Mouse (Mus musculus) bone marrow, adult 2 months (tissue): ENCODE results near the gene CT030661.1. TPM values are rescaled to one million over a fixed set of nuclear protein-coding genes. Genes with fewer than 3 reads are reported as not detected.
A peak's percentile ranks its signal among the peaks of the same experiment; 100 is the strongest.
"Not testable (repeated sequence)": the region's sequence is repeated elsewhere in the genome, so short reads cannot be mapped to it uniquely, and the experiment has no call there.

Source experiments
- H3K27ac ChIP-seq: fragments of 200-500 bp; 2 replicates; pipeline ENCODE4 v1.5.1; 2012; ENCODE audit warnings: low read depth, mild to moderate bottlenecking, control low read depth, inconsistent platforms, low read length; ENCODE audit not compliant: control insufficient read depth, poor library complexity, insufficient read depth
- H3K4me1 ChIP-seq: fragments of 200-500 bp; 2 replicates; pipeline ENCODE4 v1.6.1; 2011; ENCODE audit warnings: low read length; ENCODE audit not compliant: control insufficient read depth, insufficient read depth
- H3K4me3 ChIP-seq: fragments of 200-500 bp; replicated peaks from 2 replicates; pipeline ENCODE3; 2011; ENCODE audit warnings: mild to moderate bottlenecking, low read depth, low read length, control low read depth; ENCODE audit not compliant: control insufficient read depth
- CTCF ChIP-seq: fragments of 200-500 bp; IDR thresholded peaks from 2 replicates; pipeline ENCODE4 v1.5.1; 2011; ENCODE audit warnings: low read length, control low read depth; ENCODE audit not compliant: control insufficient read depth, insufficient read depth
- POLR2A ChIP-seq: fragments of 200-500 bp; IDR thresholded peaks from 2 replicates; pipeline ENCODE4 v1.6.1; 2011; ENCODE audit warnings: low read depth, mild to moderate bottlenecking, control low read depth, low read length, borderline replicate concordance; ENCODE audit not compliant: control insufficient read depth
- WGBS: fragments of 180-500 bp; shearing (Covaris S2); methylation state at CpG from one replicate; pipeline ENCODE4 v1.1.7; 2018; 5-methylcytosine and 5-hydroxymethylcytosine counted together
- polyA plus RNA-seq: library from polyadenylated mRNA; stranded (reverse); fragments of >200 nt; gene quantifications from 2 replicates; pipeline ENCODE4 v1.2.4, GENCODE M21; 2011; ENCODE audit warnings: low replicate concordance; ENCODE audit not compliant: missing spikeins, insufficient read depth, insufficient read length

The CT030661.1 gene
- polyA plus RNA-seq = 3.5 and 9.0 TPM in 2 replicates

- H3K27ac ChIP-seq = peak within 1 kb of the TSS; percentile 70; the same call in 1 of the 2 replicates
- H3K4me1 ChIP-seq = not testable (repeated sequence)
- under 1% methylated on average over 20 of the region's 20 CpGs for WGBS
- H3K4me3 ChIP-seq = peak within 1 kb of the TSS; percentile 67
- peak; percentile 72 for TF ChIP-seq POLR2A
Measured at GRCm38 (mm10) chr17:22314730-22315226, at the start of gene CT030661.1. TSS of gene CT030661.1 (minus strand) at chr17:22314837.

GRCm38 (mm10) chr17:22363895-22364294, 49.3 kb upstream of the CT030661.1 start:
- WGBS = 89% methylated on average over 3 of the region's 3 CpGs
- Histone ChIP-seq H3K4me1 (peaks cover 2% of the 10 kb centered on the region), H3K4me3 (no peak overlapping the region), H3K27ac (no peak overlapping the region)
- TF ChIP-seq POLR2A (no peak), CTCF (no peak)

GRCm38 (mm10) chr17:22361101-22361781, 46.6 kb upstream of the CT030661.1 start, which contains the start of the genes Zfp944 and Zfp758:
TSS of gene Zfp944 (minus strand) at chr17:22361400.
TSS of gene Zfp758 (plus strand) at chr17:22361453.
- Histone ChIP-seq H3K27ac (peak within 1 kb of the TSS; percentile 85), H3K4me3 (peak within 1 kb of the TSS; percentile 72)
- WGBS = under 1% methylated on average over 29 of the region's 43 CpGs
- not testable (repeated sequence) for H3K4me1 ChIP-seq

- H3K4me3 ChIP-seq = no peak overlapping the region
- 18% methylated on average over 5 of the region's 5 CpGs for WGBS
- TF ChIP-seq CTCF (no peak), POLR2A (no peak)
- H3K4me1 ChIP-seq = peaks cover 2% of the 10 kb centered on the region
- H3K27ac ChIP-seq = no peak overlapping the region
Measured at GRCm38 (mm10) chr17:22360572-22360971, 45.9 kb upstream of the CT030661.1 start.

- TF ChIP-seq CTCF (no peak), POLR2A (no peak)
- no peak overlapping the region for H3K4me3 ChIP-seq
- no peaks in the 10 kb centered on the region for H3K4me1 ChIP-seq
- H3K27ac ChIP-seq = no peak overlapping the region
Measured at GRCm38 (mm10) chr17:22352794-22353193, 38.2 kb upstream of the CT030661.1 start.

- not testable (repeated sequence) for H3K4me1 ChIP-seq, H3K4me3 ChIP-seq, H3K27ac ChIP-seq
- 3% methylated on average over 2 of the region's 2 CpGs for WGBS
Measured at GRCm38 (mm10) chr17:22315247-22315646, 610 bp upstream of the CT030661.1 start.

GRCm38 (mm10) chr17:22314219-22314618, 418 bp downstream of the CT030661.1 start:
- H3K4me1 ChIP-seq, H3K27ac ChIP-seq: not testable (repeated sequence)
- H3K4me3 ChIP-seq = peak overlapping the region; percentile 55
- WGBS = 5% methylated on average over 3 of the region's 3 CpGs

Other genes starting within 250 kb of the CT030661.1 start
- not detected in 2 replicates for gene Zfp947, start 148.6 kb downstream of the CT030661.1 start, polyA plus RNA-seq
- 1.1 and 1.3 TPM in 2 replicates for gene Zfp994, start 89.2 kb downstream of the CT030661.1 start, polyA plus RNA-seq
- gene Zfp944, start 46.6 kb upstream of the CT030661.1 start, polyA plus RNA-seq = 3.9 and 12.1 TPM in 2 replicates
- gene Zfp758, start 46.6 kb upstream of the CT030661.1 start, polyA plus RNA-seq = 2.1 and 3.1 TPM in 2 replicates
- gene Zfp946, start 109.4 kb upstream of the CT030661.1 start, polyA plus RNA-seq = 0.47 and 0.92 TPM in 2 replicates